Mouse (Mus musculus) midbrain, embryonic 16.5 days (tissue): Measurements from ENCODE around the gene Pbld1. TPM values are rescaled to one million over a fixed set of nuclear protein-coding genes. Genes with fewer than 3 reads are reported as not detected.

Experiments
- ATAC-seq: fragments of 200-750 bp; cut with Nextera tagmentation; 2 replicates; pipeline ENCODE4 v1.8.0; 2017; ENCODE audit warnings: moderate TSS enrichment
- H3K27ac ChIP-seq: fragments of 300-500 bp; sonication (generic); 2 replicates; pipeline ENCODE4 v1.5.1; 2014; ENCODE audit warnings: mild to moderate bottlenecking, low read length, mixed read lengths
- H3K27me3 ChIP-seq: fragments of 300-500 bp; sonication (generic); 2 replicates; pipeline ENCODE4 v1.6.1; 2014; ENCODE audit warnings: low read depth, low read length, mixed read lengths; ENCODE audit not compliant: control insufficient read depth, insufficient read depth
- H3K36me3 ChIP-seq: fragments of 300-500 bp; sonication (generic); 2 replicates; pipeline ENCODE4 v1.6.1; 2014; ENCODE audit warnings: mild to moderate bottlenecking, low read length, moderate library complexity, mixed read lengths; ENCODE audit not compliant: control insufficient read depth, insufficient read depth
- H3K4me1 ChIP-seq: fragments of 300-500 bp; sonication (generic); 2 replicates; pipeline ENCODE4 v1.6.1; 2014; ENCODE audit warnings: mild to moderate bottlenecking, low read length, mixed read lengths; ENCODE audit not compliant: control insufficient read depth, insufficient read depth
- H3K4me2 ChIP-seq: fragments of 300-500 bp; sonication (generic); 2 replicates; pipeline ENCODE4 v1.6.1; 2014; ENCODE audit warnings: mild to moderate bottlenecking, low read length, mixed read lengths
- H3K4me3 ChIP-seq: fragments of 300-500 bp; sonication (generic); 2 replicates; pipeline ENCODE4 v1.5.1; 2014; ENCODE audit warnings: low read depth, mild to moderate bottlenecking, low read length, moderate library complexity, mixed read lengths
- H3K9ac ChIP-seq: fragments of 300-500 bp; sonication (generic); 2 replicates; pipeline ENCODE4 v1.6.1; 2014; ENCODE audit warnings: low read depth, low read length, mixed read lengths
- H3K9me3 ChIP-seq: fragments of 300-500 bp; sonication (generic); replicated peaks from 2 replicates; pipeline ENCODE4 v1.6.1; 2014; ENCODE audit warnings: mild to moderate bottlenecking, low read length, mixed read lengths; ENCODE audit not compliant: control insufficient read depth, poor library complexity, severe bottlenecking
- WGBS: fragments of 180-500 bp; shearing (Covaris S2); extraction: QIAGEN DNeasy Blood & Tissue Kit; methylation state at CpG from one replicate; pipeline ENCODE4 v1.1.7; 2014; 5-methylcytosine and 5-hydroxymethylcytosine counted together
- polyA plus RNA-seq: library from polyadenylated mRNA; unstranded; fragments of >200 nt; fragmentation: Nextera tagmentation; extraction: Ambion mirVana; gene quantifications from 2 replicates; pipeline ENCODE4 v1.2.1, GENCODE M21; 2015

The Pbld1 gene
- polyA plus RNA-seq, 1 experiment from 2014 or later: 0.50 TPM

DNA sequence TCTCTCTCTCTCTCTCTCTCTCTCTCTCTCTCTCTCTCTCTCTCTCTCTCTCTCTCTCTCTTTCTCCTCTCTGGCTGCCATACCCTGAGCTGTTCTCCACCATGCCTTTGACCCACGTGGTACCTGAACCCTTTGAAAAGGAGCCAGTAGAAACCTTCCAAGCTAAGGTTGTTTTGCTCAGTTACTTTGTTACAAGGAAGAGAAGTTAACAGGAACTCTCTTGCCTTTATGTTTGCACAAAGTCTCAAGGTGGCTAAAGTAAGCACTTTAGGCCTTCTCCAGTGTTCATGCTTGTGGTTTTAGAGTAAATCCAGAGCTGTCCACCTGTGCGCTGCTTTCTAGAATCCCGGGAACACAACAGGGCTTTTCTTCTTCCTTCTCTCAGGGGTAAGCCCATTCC, 27.7 kb upstream of the Pbld1 start:
- no peak for ATAC-seq
- WGBS: 79% methylated on average over 3 of the region's 3 CpGs
- no peak overlapping the region for H3K4me3 ChIP-seq
- H3K27ac ChIP-seq: no peak overlapping the region
- H3K9me3 ChIP-seq: no peaks in the 10 kb centered on the region
- no peak overlapping the region for H3K4me2 ChIP-seq
- no peaks in the 10 kb centered on the region for H3K27me3 ChIP-seq
- peaks cover 11% of the 10 kb centered on the region; the same call in 1 of the 2 replicates for H3K4me1 ChIP-seq
- no peaks in the 10 kb centered on the region for H3K36me3 ChIP-seq
- no peak overlapping the region for H3K9ac ChIP-seq

GRCm38 (mm10) chr10:63032956-63033355, 27.0 kb upstream of the Pbld1 start:
- WGBS: 58% methylated on average over 3 of the region's 3 CpGs
- Histone ChIP-seq H3K4me2 (no peak overlapping the region), H3K27me3 (no peaks in the 10 kb centered on the region), H3K9ac (no peak overlapping the region), H3K9me3 (no peaks in the 10 kb centered on the region), H3K4me3 (no peak overlapping the region), H3K27ac (no peak overlapping the region), H3K36me3 (no peaks in the 10 kb centered on the region), H3K4me1 (peaks cover 8% of the 10 kb centered on the region; the same call in 1 of the 2 replicates)
- ATAC-seq: no peak

DNA sequence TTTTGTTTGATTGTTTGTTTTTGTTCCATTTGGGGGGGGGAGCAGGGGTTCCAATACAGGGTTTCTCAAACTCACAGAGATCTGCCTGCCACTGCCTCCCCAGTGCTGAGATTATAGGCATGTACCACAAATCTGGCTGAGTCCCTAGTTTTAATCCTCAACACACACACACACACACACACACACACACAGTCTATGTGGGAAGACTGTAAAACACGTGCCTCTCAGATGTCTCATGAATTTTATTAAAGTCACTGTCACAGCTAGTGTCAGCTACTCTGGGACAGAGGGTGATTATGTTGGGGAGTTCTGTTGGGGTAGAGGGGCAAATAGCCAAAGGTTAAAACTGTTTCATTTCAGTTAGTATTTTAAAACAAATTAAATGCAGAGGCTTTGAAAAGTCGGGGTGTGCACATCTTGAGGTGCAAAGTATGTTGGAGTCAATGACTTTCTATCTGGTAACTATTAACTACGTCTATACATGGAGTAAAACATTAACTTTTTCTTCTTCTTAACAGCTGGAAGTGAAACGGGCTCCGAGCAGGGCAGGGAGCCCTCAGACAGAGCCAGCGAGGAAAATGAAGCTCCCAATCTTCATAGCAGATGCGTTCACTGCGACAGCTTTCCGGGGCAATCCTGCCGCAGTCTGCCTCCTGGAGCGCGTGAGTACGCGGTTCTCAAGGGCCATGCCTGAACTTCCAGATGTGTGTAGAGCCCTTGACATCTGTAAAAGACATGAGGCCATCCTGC, 21.2 kb upstream of the Pbld1 start:
- WGBS: 74% methylated on average over 14 of the region's 14 CpGs
- no peak overlapping the region for H3K9ac ChIP-seq
- no peaks in the 10 kb centered on the region for H3K27me3 ChIP-seq
- no peaks in the 10 kb centered on the region for H3K4me1 ChIP-seq
- no peaks in the 10 kb centered on the region for H3K9me3 ChIP-seq
- no peak overlapping the region for H3K27ac ChIP-seq
- no peak overlapping the region for H3K4me2 ChIP-seq
- no peak overlapping the region for H3K4me3 ChIP-seq
- no peaks in the 10 kb centered on the region for H3K36me3 ChIP-seq
- no peak for ATAC-seq

- H3K4me3 ChIP-seq: no peak overlapping the region
- no peak for ATAC-seq
- WGBS: 59% methylated on average over 5 of the region's 5 CpGs
- no peak overlapping the region for H3K9ac ChIP-seq
- H3K36me3 ChIP-seq: no peaks in the 10 kb centered on the region
- H3K4me1 ChIP-seq: no peaks in the 10 kb centered on the region
- H3K27me3 ChIP-seq: no peaks in the 10 kb centered on the region
- H3K4me2 ChIP-seq: no peak overlapping the region
- no peak overlapping the region for H3K27ac ChIP-seq
- no peaks in the 10 kb centered on the region for H3K9me3 ChIP-seq
Measured at GRCm38 (mm10) chr10:63039867-63040628, 19.9 kb upstream of the Pbld1 start.

GRCm38 (mm10) chr10:63043154-63043553, 16.8 kb upstream of the Pbld1 start:
- no peak overlapping the region for H3K4me2 ChIP-seq
- 64% methylated on average over 3 of the region's 3 CpGs for WGBS
- H3K27me3 ChIP-seq: no peaks in the 10 kb centered on the region
- H3K27ac ChIP-seq: no peak overlapping the region
- no peaks in the 10 kb centered on the region for H3K36me3 ChIP-seq
- ATAC-seq: no peak
- no peak overlapping the region for H3K9ac ChIP-seq
- H3K4me1 ChIP-seq: no peaks in the 10 kb centered on the region
- no peak overlapping the region for H3K4me3 ChIP-seq
- no peaks in the 10 kb centered on the region for H3K9me3 ChIP-seq

DNA sequence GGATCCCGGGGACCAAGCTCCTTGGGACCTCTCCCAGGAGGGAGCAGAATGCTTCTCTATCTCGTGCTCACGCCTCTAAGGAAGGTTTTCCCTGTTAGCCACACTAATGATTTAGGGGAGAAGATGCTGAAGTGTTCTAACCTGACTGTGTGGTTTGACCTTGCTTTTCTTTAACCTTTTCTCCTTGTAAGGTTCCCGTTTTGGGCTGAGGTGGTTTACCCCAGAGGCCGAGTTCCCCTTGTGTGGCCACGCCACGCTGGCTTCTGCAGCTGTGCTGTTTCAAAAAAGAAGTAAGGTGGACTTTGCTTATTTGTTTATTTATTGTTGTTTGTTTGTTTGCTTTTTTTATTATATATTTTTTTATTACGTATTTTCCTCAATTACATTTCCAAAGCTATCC, 12.2 kb upstream of the Pbld1 start:
- H3K9me3 ChIP-seq: no peaks in the 10 kb centered on the region
- H3K27ac ChIP-seq: no peak overlapping the region
- no peak overlapping the region for H3K4me3 ChIP-seq
- no peaks in the 10 kb centered on the region for H3K4me1 ChIP-seq
- H3K4me2 ChIP-seq: no peak overlapping the region
- ATAC-seq: no peak
- H3K9ac ChIP-seq: no peak overlapping the region
- H3K36me3 ChIP-seq: no peaks in the 10 kb centered on the region
- WGBS: 87% methylated on average over 8 of the region's 8 CpGs
- no peaks in the 10 kb centered on the region for H3K27me3 ChIP-seq

- Histone ChIP-seq H3K9me3 (no peaks in the 10 kb centered on the region), H3K4me1 (no peaks in the 10 kb centered on the region), H3K27ac (no peak overlapping the region), H3K4me2 (no peak overlapping the region), H3K36me3 (no peaks in the 10 kb centered on the region), H3K27me3 (no peaks in the 10 kb centered on the region), H3K4me3 (no peak overlapping the region), H3K9ac (no peak overlapping the region)
- ATAC-seq: no peak
- 78% methylated on average over 2 of the region's 2 CpGs for WGBS
Measured at GRCm38 (mm10) chr10:63049106-63049505, 10.9 kb upstream of the Pbld1 start.

DNA sequence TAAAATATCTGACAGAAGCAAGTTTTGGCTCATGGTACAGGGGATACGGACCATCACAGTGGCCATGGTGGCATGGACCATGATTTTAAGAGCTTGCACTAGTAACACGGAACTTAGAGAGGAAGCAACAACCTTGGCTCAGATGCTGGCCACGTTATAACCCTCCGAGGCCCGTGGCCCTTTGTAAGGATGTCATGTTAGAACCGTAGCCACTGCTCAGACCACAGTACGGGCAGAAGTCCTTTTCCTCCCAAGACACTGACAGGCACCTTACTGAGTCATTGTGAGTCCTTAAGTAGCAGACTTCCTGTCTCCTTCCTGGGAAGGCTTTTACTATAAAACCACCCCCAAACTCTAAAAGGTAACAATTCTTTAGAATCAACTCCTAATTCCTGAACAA, 8.7 kb upstream of the Pbld1 start:
- no peaks in the 10 kb centered on the region for H3K27me3 ChIP-seq
- 67% methylated on average over 7 of the region's 7 CpGs for WGBS
- no peaks in the 10 kb centered on the region for H3K4me1 ChIP-seq
- no peak for ATAC-seq
- no peak overlapping the region for H3K4me3 ChIP-seq
- H3K9me3 ChIP-seq: no peaks in the 10 kb centered on the region
- H3K27ac ChIP-seq: no peak overlapping the region
- no peaks in the 10 kb centered on the region for H3K36me3 ChIP-seq
- no peak overlapping the region for H3K4me2 ChIP-seq
- H3K9ac ChIP-seq: no peak overlapping the region

- no peak overlapping the region for H3K4me2 ChIP-seq
- H3K4me1 ChIP-seq: no peaks in the 10 kb centered on the region
- no peaks in the 10 kb centered on the region for H3K27me3 ChIP-seq
- no peak for ATAC-seq
- 81% methylated on average over 6 of the region's 6 CpGs for WGBS
- H3K9ac ChIP-seq: no peak overlapping the region
- no peaks in the 10 kb centered on the region for H3K36me3 ChIP-seq
- no peak overlapping the region for H3K27ac ChIP-seq
- no peaks in the 10 kb centered on the region for H3K9me3 ChIP-seq
- H3K4me3 ChIP-seq: no peak overlapping the region
Measured at GRCm38 (mm10) chr10:63052011-63052410, 8.0 kb upstream of the Pbld1 start.
